Mouse (Mus musculus) limb, embryonic 15.5 days (tissue): ENCODE measurements around the gene Tfe3. TPM values are rescaled to one million over a fixed set of nuclear protein-coding genes. Genes with fewer than 3 reads are reported as not detected.
A peak's percentile ranks its signal among the peaks of the same experiment; 100 is the strongest.

Experiments
- microRNA counts: library from miRNA; unstranded; fragments of <30 nt; microRNA quantifications from one replicate; lab custom pipeline; 2016
- microRNA-seq: library from miRNA; unstranded; fragments of <30 nt; microRNA quantifications from one replicate; pipeline ENCODE4, GENCODE M21; 2016
- polyA plus RNA-seq: library from polyadenylated mRNA; unstranded; fragments of >200 nt; fragmentation: Nextera tagmentation; extraction: Ambion mirVana; gene quantifications from 2 replicates; pipeline ENCODE4 v1.2.1, GENCODE M21; 2015

The Tfe3 gene
- polyA plus RNA-seq, 1 experiment from 2014 or later: 31.9 TPM

MicroRNAs encoded within 50 kb of the gene (microRNA counts, 519-probe panel; counts per million panel counts)
- 2,440 counts per million, percentile 50 among the panel's probes with 10 or more counts for microRNA mmu-miR-1198 (lab: Ali Mortazavi, UCI)

Small RNA genes within 50 kb of the gene (microRNA-seq; reads per million reads assigned to microRNA genes)
- 25.8 reads per million, percentile 34 among the genes with 10 or more reads in this experiment for gene Mir1198

Other genes with a start within 250 kb of the Tfe3 start
- gene Foxp3, start 188.9 kb upstream of the Tfe3 start, polyA plus RNA-seq: not detected in 2 replicates
- 1.4 and 1.9 TPM in 2 replicates for gene Ppp1r3f, start 188.3 kb upstream of the Tfe3 start, polyA plus RNA-seq
- 27.8 and 28.4 TPM in 2 replicates for gene Ccdc22, start 157.0 kb upstream of the Tfe3 start, polyA plus RNA-seq
- gene Cacna1f, start 155.5 kb upstream of the Tfe3 start, polyA plus RNA-seq: 0.05 and 0.07 TPM in 2 replicates
- 1.4 and 1.7 TPM in 2 replicates for gene Syp, start 124.1 kb upstream of the Tfe3 start, polyA plus RNA-seq
- gene Prickle3, start 105.3 kb upstream of the Tfe3 start, polyA plus RNA-seq: 17.7 and 18.1 TPM in 2 replicates
- gene Plp2, start 91.2 kb upstream of the Tfe3 start, polyA plus RNA-seq: 205 and 217 TPM in 2 replicates
- 0.47 and 1.1 TPM in 2 replicates for gene Magix, start 81.3 kb upstream of the Tfe3 start, polyA plus RNA-seq
- 36.6 and 40.3 TPM in 2 replicates for gene Gpkow, start 65.4 kb upstream of the Tfe3 start, polyA plus RNA-seq
- gene Wdr45, start 48.2 kb upstream of the Tfe3 start, polyA plus RNA-seq: 39.2 and 41.0 TPM in 2 replicates
- gene Gm45208, start 40.3 kb upstream of the Tfe3 start, polyA plus RNA-seq: 0.20 TPM in 1 of 2 replicates, not detected in the other
- gene Praf2, start 34.1 kb upstream of the Tfe3 start, polyA plus RNA-seq: 80.8 and 86.1 TPM in 2 replicates
- 14.9 and 21.8 TPM in 2 replicates for gene Ccdc120, start 11.7 kb upstream of the Tfe3 start, polyA plus RNA-seq
- 37.8 and 40.3 TPM in 2 replicates for gene Gripap1, start 27.2 kb downstream of the Tfe3 start, polyA plus RNA-seq
- gene Kcnd1, start 59.7 kb downstream of the Tfe3 start, polyA plus RNA-seq: 1.3 TPM in 2 replicates
- gene Otud5, start 78.8 kb downstream of the Tfe3 start, polyA plus RNA-seq: 35.9 and 43.7 TPM in 2 replicates
- 4.8 and 5.1 TPM in 2 replicates for gene Pim2, start 115.7 kb downstream of the Tfe3 start, polyA plus RNA-seq
- 64.5 and 70.0 TPM in 2 replicates for gene Slc35a2, start 121.5 kb downstream of the Tfe3 start, polyA plus RNA-seq
- gene Pqbp1, start 136.7 kb downstream of the Tfe3 start, polyA plus RNA-seq: 117 and 124 TPM in 2 replicates
- 157 and 170 TPM in 2 replicates for gene Timm17b, start 136.8 kb downstream of the Tfe3 start, polyA plus RNA-seq
- not detected in 2 replicates for gene Gm10491, start 145.3 kb downstream of the Tfe3 start, polyA plus RNA-seq
- gene Gm10490, start 147.0 kb downstream of the Tfe3 start, polyA plus RNA-seq: not detected in 2 replicates
- gene Pcsk1n, start 157.3 kb downstream of the Tfe3 start, polyA plus RNA-seq: 0.63 and 1.2 TPM in 2 replicates
- not detected in 2 replicates for gene Eras, start 166.0 kb downstream of the Tfe3 start, polyA plus RNA-seq
- 25.3 and 27.0 TPM in 2 replicates for gene Hdac6, start 185.3 kb downstream of the Tfe3 start, polyA plus RNA-seq
- 2.1 and 2.9 TPM in 2 replicates for gene Gata1, start 215.5 kb downstream of the Tfe3 start, polyA plus RNA-seq